ENCODE assay signal across 16 mouse cellular contexts in genomic region chr16:13331898-13332297, GRCm38 (mm10).
DNase-seq lines count a peak whose midpoint lies in the region; ATAC-seq and TF ChIP-seq lines count a peak whose summit lies in the region.
"Had no signal": no experiment of that assay in that cellular context is flagged by ENCODE, and none has a peak within 500 bp of the region (broad histone marks: within the 10 kb centered on the region; RNA-seq: fewer than 3 reads in every experiment).

No protein-coding gene starts in this region.

- WGBS in forebrain, embryonic 15.5 days = 52% methylated on average over 3 of the region's 3 CpGs
- 79% methylated on average over 3 of the region's 3 CpGs for WGBS in forebrain, embryonic 10.5 days
- 57% methylated on average over 3 of the region's 3 CpGs for WGBS in liver, postnatal 0 days (ENCODE audit: insufficient replicate concordance)
- WGBS in liver, embryonic 11.5 days = 56% methylated on average over 3 of the region's 3 CpGs
- WGBS in neural tube, embryonic 14.5 days = 37% methylated on average over 3 of the region's 3 CpGs

- peak; percentile 41; the same call in 1 of the 2 replicates for ATAC-seq in forebrain, embryonic 15.5 days (replicated peaks)
- ATAC-seq in liver, postnatal 0 days = no peak
- ATAC-seq in liver, embryonic 11.5 days (replicated peaks; ENCODE audit: low FRiP score) = no peak
- peak; percentile 79 for ATAC-seq in neural tube, embryonic 14.5 days (ENCODE audit: low read depth)

- TF ChIP-seq POLR2A in brain, embryonic 14.5 days (IDR thresholded peaks at IDR 0.05; ENCODE audit: borderline replicate concordance, extremely low read depth, insufficient read depth, insufficient read length, poor library complexity, severe bottlenecking) = no peak

- 0 out of 2 replicates have a peak, but pooled peaks have one; percentile 3 for TF ChIP-seq CTCF in liver, postnatal 0 days (IDR thresholded peaks at IDR 0.05; ENCODE audit: low read depth)
- no peak for TF ChIP-seq CTCF in brain, embryonic 14.5 days (IDR thresholded peaks at IDR 0.05; ENCODE audit: borderline replicate concordance, extremely low read depth, insufficient read depth, insufficient read length)

- no peak overlapping the region for H3K9ac ChIP-seq in forebrain, embryonic 15.5 days (replicated peaks)
- no peak overlapping the region for H3K9ac ChIP-seq in liver, postnatal 0 days (replicated peaks)
- H3K9ac ChIP-seq in liver, embryonic 11.5 days (ENCODE audit: low read depth, low read length) = no peak overlapping the region
- H3K9ac ChIP-seq in neural tube, embryonic 14.5 days (replicated peaks; ENCODE audit: low read depth, low read length) = no peak overlapping the region
- H3K9ac ChIP-seq: liver, embryonic 13.5 days had no signal

- H3K36me3 ChIP-seq in forebrain, embryonic 15.5 days = no peaks in the 10 kb centered on the region
- peaks cover 9% of the 10 kb centered on the region for H3K36me3 ChIP-seq in forebrain, embryonic 10.5 days (replicated peaks)
- H3K36me3 ChIP-seq in liver, postnatal 0 days (replicated peaks; ENCODE audit: insufficient read depth, low read length) = peaks cover 6% of the 10 kb centered on the region; the same call in 1 of the 2 replicates
- 0 out of 2 replicates have a peak, but pooled peaks cover 2% of the 10 kb centered on the region for H3K36me3 ChIP-seq in liver, embryonic 11.5 days (ENCODE audit: control insufficient read depth, insufficient read depth, low read length)
- H3K36me3 ChIP-seq in neural tube, embryonic 14.5 days (ENCODE audit: control insufficient read depth, insufficient read depth, low read length) = no peaks in the 10 kb centered on the region

- no peak overlapping the region for H3K4me3 ChIP-seq in forebrain, embryonic 15.5 days
- no peak overlapping the region for H3K4me3 ChIP-seq in forebrain, embryonic 10.5 days
- H3K4me3 ChIP-seq in liver, postnatal 0 days (ENCODE audit: low read depth, low read length) = no peak overlapping the region
- H3K4me3 ChIP-seq in liver, embryonic 11.5 days (ENCODE audit: low read depth, low read length) = no peak overlapping the region
- no peak overlapping the region for H3K4me3 ChIP-seq in neural tube, embryonic 14.5 days (ENCODE audit: low read depth, low read length)
- H3K4me3 ChIP-seq: heart, embryonic 10.5 days; limb, embryonic 10.5 days; liver, embryonic 13.5 days had no signal

- no peaks in the 10 kb centered on the region for H3K9me3 ChIP-seq in forebrain, embryonic 15.5 days
- no peaks in the 10 kb centered on the region for H3K9me3 ChIP-seq in forebrain, embryonic 10.5 days
- no peaks in the 10 kb centered on the region for H3K9me3 ChIP-seq in liver, postnatal 0 days (ENCODE audit: low read length)
- no peaks in the 10 kb centered on the region for H3K9me3 ChIP-seq in liver, embryonic 11.5 days (ENCODE audit: control insufficient read depth, low read length)
- H3K9me3 ChIP-seq in neural tube, embryonic 14.5 days (ENCODE audit: control insufficient read depth, low read length) = no peaks in the 10 kb centered on the region
- H3K9me3 ChIP-seq: heart, embryonic 10.5 days; limb, embryonic 10.5 days; liver, embryonic 13.5 days had no signal

- H3K4me1 ChIP-seq in forebrain, embryonic 15.5 days = peaks cover 11% of the 10 kb centered on the region
- H3K4me1 ChIP-seq in forebrain, embryonic 10.5 days = 0 out of 2 replicates have a peak, but pooled peaks cover 3% of the 10 kb centered on the region
- peaks cover 15% of the 10 kb centered on the region for H3K4me1 ChIP-seq in liver, postnatal 0 days (ENCODE audit: insufficient read depth)
- peaks cover 9% of the 10 kb centered on the region for H3K4me1 ChIP-seq in liver, embryonic 11.5 days (replicated peaks; ENCODE audit: control insufficient read depth, insufficient read depth, low read length)
- H3K4me1 ChIP-seq in neural tube, embryonic 14.5 days (ENCODE audit: control insufficient read depth, insufficient read depth, low read length) = no peaks in the 10 kb centered on the region

- no peaks in the 10 kb centered on the region for H3K27me3 ChIP-seq in forebrain, embryonic 15.5 days
- H3K27me3 ChIP-seq in forebrain, embryonic 10.5 days (ENCODE audit: poor library complexity, severe bottlenecking) = no peaks in the 10 kb centered on the region
- no peaks in the 10 kb centered on the region for H3K27me3 ChIP-seq in liver, postnatal 0 days (ENCODE audit: insufficient read depth, low read length)
- H3K27me3 ChIP-seq in liver, embryonic 11.5 days (replicated peaks; ENCODE audit: control insufficient read depth, insufficient read depth, low read length) = no peaks in the 10 kb centered on the region
- no peaks in the 10 kb centered on the region for H3K27me3 ChIP-seq in neural tube, embryonic 14.5 days (ENCODE audit: control insufficient read depth, insufficient read depth, low read length)
- H3K27me3 ChIP-seq: liver, embryonic 13.5 days had no signal

- no peak overlapping the region for H3K4me2 ChIP-seq in forebrain, embryonic 15.5 days (replicated peaks)
- no peak overlapping the region for H3K4me2 ChIP-seq in liver, postnatal 0 days (ENCODE audit: low read depth, low read length)
- no peak overlapping the region for H3K4me2 ChIP-seq in liver, embryonic 11.5 days
- no peak overlapping the region for H3K4me2 ChIP-seq in neural tube, embryonic 14.5 days (ENCODE audit: low read depth, low read length)
- H3K4me2 ChIP-seq: liver, embryonic 13.5 days had no signal

- H3K27ac ChIP-seq in forebrain, embryonic 15.5 days (replicated peaks) = no peak overlapping the region; the same call in 1 of the 2 replicates
- no peak overlapping the region for H3K27ac ChIP-seq in forebrain, embryonic 10.5 days
- no peak overlapping the region for H3K27ac ChIP-seq in liver, postnatal 0 days (ENCODE audit: low read depth)
- H3K27ac ChIP-seq in liver, embryonic 11.5 days (ENCODE audit: low read depth, low read length) = no peak overlapping the region
- no peak overlapping the region for H3K27ac ChIP-seq in neural tube, embryonic 14.5 days (ENCODE audit: low read depth, low read length)
- H3K27ac ChIP-seq: heart, embryonic 10.5 days; limb, embryonic 10.5 days; liver, embryonic 13.5 days had no signal

- no peak for TF ChIP-seq EP300 in liver, postnatal 0 days (IDR thresholded peaks at IDR 0.05; ENCODE audit: low read depth)

- DNase-seq in forebrain, embryonic 10.5 days (ENCODE audit: extremely low spot score, low spot score) = no peak
- DNase-seq in liver, postnatal 0 days = no peak
- DNase-seq in liver, embryonic 11.5 days (ENCODE audit: low spot score) = no peak
- DNase-seq in brain, embryonic 14.5 days (ENCODE audit: low read depth) = peak; percentile 53
- DNase-seq in thymus, postnatal 4 days = no peak
- DNase-seq: B cell, adult 2 months; cerebellum, adult 18-20 months; heart, postnatal 36 days; kidney, adult 2 months; kidney, postnatal 36 days; liver, embryonic 13.5 days; lung, postnatal 14 days had no signal

Comparison
In these comparisons a context has a peak if more than half of its experiments do, and no peak if none do; other contexts are left out.
1. ATAC-seq: peak in forebrain, embryonic 15.5 days (single experiment) and neural tube, embryonic 14.5 days (single experiment); none in liver, postnatal 0 days (single experiment) and liver, embryonic 11.5 days (single experiment).